Mouse (Mus musculus): ENCODE measurements at regions not wholly inside any gene's neighbourhood (a gene's known extent, or its start where the extent isn't known, plus 50 kb on each side); places are given as distances from the start of the nearest gene placed in this dataset.

DNA sequence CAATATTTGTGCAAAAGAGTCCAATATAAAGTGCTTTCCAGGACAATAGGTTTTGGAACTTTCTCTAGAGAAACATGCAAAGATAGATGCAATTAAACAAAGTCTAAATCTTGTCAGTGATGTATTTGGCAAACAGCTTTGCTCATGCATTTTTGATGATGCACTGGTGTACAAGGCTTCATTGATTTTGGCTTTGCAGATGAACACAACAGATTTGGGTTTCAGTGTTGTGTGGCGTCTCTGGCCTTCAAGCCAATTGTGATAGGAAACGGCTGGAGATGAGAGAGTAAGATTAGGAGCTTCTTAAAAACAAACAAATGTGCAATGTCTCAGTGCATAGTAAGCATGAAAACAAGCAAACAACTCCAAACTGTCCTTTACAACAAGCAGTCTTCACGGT is 370.6 kb upstream of the Mmadhc start:
- WGBS = 85% methylated on average over 3 of the region's 3 CpGs
- Histone ChIP-seq H3K4me1 (replicated peaks) (no peaks in the 10 kb centered on the region), H3K27ac (replicated peaks) (no peak overlapping the region), H3K36me3 (no peaks in the 10 kb centered on the region), H3K4me3 (no peak overlapping the region), H3K9me3 (no peaks in the 10 kb centered on the region), H3K9ac (no peak overlapping the region), H3K4me2 (no peak overlapping the region), H3K27me3 (no peaks in the 10 kb centered on the region)
- no peak for ATAC-seq (ENCODE audit: low read depth)

GRCm38 (mm10) chr2:50662504-50662903 is 365.9 kb upstream of the Mmadhc start:
- ATAC-seq (ENCODE audit: low read depth) = no peak
- no peak overlapping the region for H3K9ac ChIP-seq
- no peaks in the 10 kb centered on the region for H3K9me3 ChIP-seq
- H3K36me3 ChIP-seq = no peaks in the 10 kb centered on the region
- no peak overlapping the region for H3K27ac ChIP-seq (replicated peaks)
- H3K4me1 ChIP-seq (replicated peaks) = peaks cover 5% of the 10 kb centered on the region
- H3K27me3 ChIP-seq = no peaks in the 10 kb centered on the region
- H3K4me3 ChIP-seq = no peak overlapping the region
- 80% methylated on average over 1 of the region's 1 CpGs for WGBS
- no peak overlapping the region for H3K4me2 ChIP-seq

- Histone ChIP-seq H3K27me3 (no peaks in the 10 kb centered on the region), H3K4me3 (no peak overlapping the region), H3K36me3 (no peaks in the 10 kb centered on the region), H3K9ac (no peak overlapping the region), H3K9me3 (no peaks in the 10 kb centered on the region), H3K4me1 (replicated peaks) (peaks cover 6% of the 10 kb centered on the region), H3K27ac (replicated peaks) (no peak overlapping the region), H3K4me2 (no peak overlapping the region)
- no peak for ATAC-seq (ENCODE audit: low read depth)
- 62% methylated on average over 2 of the region's 2 CpGs for WGBS
Measured at GRCm38 (mm10) chr2:50660000-50660399, 363.4 kb upstream of the Mmadhc start.

DNA sequence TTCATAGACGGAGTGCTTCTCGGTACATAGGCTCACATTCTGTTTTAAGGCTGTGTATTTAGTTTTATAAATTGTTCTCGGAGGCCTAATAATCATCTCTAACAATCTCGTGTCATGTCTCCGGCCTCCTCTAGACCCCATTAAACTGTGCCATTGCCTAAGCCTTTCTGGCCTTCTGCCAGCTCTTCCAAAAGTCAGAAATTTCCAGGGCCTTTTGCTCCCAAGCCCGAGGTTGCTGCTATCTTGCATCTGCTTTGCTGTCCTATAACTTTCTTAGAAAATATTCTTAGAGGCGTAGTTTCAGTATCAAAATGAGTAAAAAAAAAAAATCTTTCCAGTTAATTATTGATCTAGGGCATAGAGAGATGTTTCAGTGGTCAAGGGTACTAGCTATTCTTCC is 361.2 kb upstream of the Mmadhc start:
- 74% methylated on average over 7 of the region's 7 CpGs for WGBS
- no peaks in the 10 kb centered on the region for H3K36me3 ChIP-seq

GRCm38 (mm10) chr2:50656351-50656750 is 359.8 kb upstream of the Mmadhc start:
- no peak overlapping the region for H3K9ac ChIP-seq
- peaks cover 10% of the 10 kb centered on the region for H3K4me1 ChIP-seq (replicated peaks)

More for the DNA sequence above, 361.2 kb upstream of the Mmadhc start:
- H3K9ac ChIP-seq = no peak overlapping the region
- H3K4me1 ChIP-seq (replicated peaks) = peaks cover 10% of the 10 kb centered on the region
- H3K4me3 ChIP-seq = no peak overlapping the region
- no peak for ATAC-seq (ENCODE audit: low read depth)
- no peak overlapping the region for H3K27ac ChIP-seq (replicated peaks)
- H3K4me2 ChIP-seq = no peak overlapping the region
- no peaks in the 10 kb centered on the region for H3K27me3 ChIP-seq
- no peaks in the 10 kb centered on the region for H3K9me3 ChIP-seq

GRCm38 (mm10) chr2:50654953-50655324 is 358.3 kb upstream of the Mmadhc start:
- H3K27ac ChIP-seq (replicated peaks) = no peak overlapping the region
- ATAC-seq (ENCODE audit: low read depth) = peak; percentile 71
- no peak overlapping the region for H3K9ac ChIP-seq
- H3K4me3 ChIP-seq = no peak overlapping the region
- no peaks in the 10 kb centered on the region for H3K9me3 ChIP-seq
- WGBS = 51% methylated on average over 7 of the region's 7 CpGs
- no peaks in the 10 kb centered on the region for H3K27me3 ChIP-seq
- H3K4me1 ChIP-seq (replicated peaks) = peaks cover 8% of the 10 kb centered on the region
- H3K4me2 ChIP-seq = no peak overlapping the region
- H3K36me3 ChIP-seq = no peaks in the 10 kb centered on the region

More at GRCm38 (mm10) chr2:50656351-50656750, 359.8 kb upstream of the Mmadhc start:
- no peak for ATAC-seq (ENCODE audit: low read depth)
- Histone ChIP-seq H3K4me2 (no peak overlapping the region), H3K9me3 (no peaks in the 10 kb centered on the region), H3K36me3 (no peaks in the 10 kb centered on the region), H3K27ac (replicated peaks) (no peak overlapping the region), H3K4me3 (no peak overlapping the region), H3K27me3 (no peaks in the 10 kb centered on the region)
- WGBS = 82% methylated on average over 6 of the region's 6 CpGs

GRCm38 (mm10) chr2:50654221-50654952 is 357.8 kb upstream of the Mmadhc start:
- H3K27me3 ChIP-seq = no peaks in the 10 kb centered on the region
- H3K4me2 ChIP-seq = no peak overlapping the region
- WGBS = 80% methylated on average over 8 of the region's 8 CpGs
- H3K9me3 ChIP-seq = no peaks in the 10 kb centered on the region
- H3K4me3 ChIP-seq = no peak overlapping the region
- H3K27ac ChIP-seq (replicated peaks) = no peak overlapping the region
- no peak overlapping the region for H3K9ac ChIP-seq
- no peaks in the 10 kb centered on the region for H3K36me3 ChIP-seq
- ATAC-seq (ENCODE audit: low read depth) = 0 out of 2 replicates have a peak, but pooled peaks have one; percentile 15
- 0 out of 2 replicates have a peak, but pooled peaks cover 5% of the 10 kb centered on the region for H3K4me1 ChIP-seq (replicated peaks)

DNA sequence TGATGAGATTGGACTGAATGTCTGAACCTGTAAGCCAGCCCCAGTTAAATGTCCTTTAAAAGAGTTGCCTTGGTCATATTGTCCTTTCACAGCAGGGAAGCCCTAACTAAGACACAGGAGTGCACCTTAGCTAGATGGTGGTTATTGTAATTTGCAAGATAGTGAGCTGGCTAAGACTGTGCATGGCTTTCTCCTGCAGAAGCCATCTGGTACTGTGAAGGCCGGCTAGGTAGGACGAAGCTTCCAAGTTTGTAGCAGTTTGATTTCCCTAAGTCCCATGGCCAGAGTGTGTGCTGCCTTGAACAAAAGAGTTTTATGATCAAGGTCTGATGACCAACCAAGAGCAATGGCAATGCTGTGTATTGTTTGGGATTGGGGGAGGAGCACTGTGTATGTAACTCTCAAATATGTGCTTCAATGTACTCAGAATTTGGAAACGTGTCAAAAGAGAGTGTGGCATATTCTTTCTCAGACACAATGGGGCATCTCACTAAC is 356.6 kb upstream of the Mmadhc start:
- Histone ChIP-seq H3K4me1 (replicated peaks) (0 out of 2 replicates have a peak, but pooled peaks cover 5% of the 10 kb centered on the region), H3K27ac (replicated peaks) (no peak overlapping the region), H3K9ac (no peak overlapping the region), H3K4me3 (no peak overlapping the region), H3K27me3 (no peaks in the 10 kb centered on the region), H3K4me2 (no peak overlapping the region), H3K9me3 (no peaks in the 10 kb centered on the region), H3K36me3 (no peaks in the 10 kb centered on the region)
- 91% methylated on average over 3 of the region's 3 CpGs for WGBS
- ATAC-seq (ENCODE audit: low read depth) = no peak

GRCm38 (mm10) chr2:50649656-50650055 is 353.1 kb upstream of the Mmadhc start:
- Histone ChIP-seq H3K36me3 (no peaks in the 10 kb centered on the region), H3K9ac (no peak overlapping the region), H3K27me3 (no peaks in the 10 kb centered on the region), H3K4me2 (no peak overlapping the region), H3K4me1 (replicated peaks) (0 out of 2 replicates have a peak, but pooled peaks cover under 1% of the 10 kb centered on the region), H3K9me3 (no peaks in the 10 kb centered on the region), H3K27ac (replicated peaks) (no peak overlapping the region), H3K4me3 (no peak overlapping the region)
- WGBS = 81% methylated on average over 3 of the region's 3 CpGs
- ATAC-seq (ENCODE audit: low read depth) = no peak

GRCm38 (mm10) chr2:50643219-50643618 is 346.6 kb upstream of the Mmadhc start:
- no peak overlapping the region for H3K4me2 ChIP-seq
- no peaks in the 10 kb centered on the region for H3K36me3 ChIP-seq
- no peak overlapping the region for H3K4me3 ChIP-seq
- no peaks in the 10 kb centered on the region for H3K4me1 ChIP-seq (replicated peaks)
- WGBS = 71% methylated on average over 5 of the region's 5 CpGs
- no peak for ATAC-seq (ENCODE audit: low read depth)
- no peaks in the 10 kb centered on the region for H3K9me3 ChIP-seq
- H3K27me3 ChIP-seq = no peaks in the 10 kb centered on the region
- H3K27ac ChIP-seq (replicated peaks) = no peak overlapping the region
- H3K9ac ChIP-seq = no peak overlapping the region

DNA sequence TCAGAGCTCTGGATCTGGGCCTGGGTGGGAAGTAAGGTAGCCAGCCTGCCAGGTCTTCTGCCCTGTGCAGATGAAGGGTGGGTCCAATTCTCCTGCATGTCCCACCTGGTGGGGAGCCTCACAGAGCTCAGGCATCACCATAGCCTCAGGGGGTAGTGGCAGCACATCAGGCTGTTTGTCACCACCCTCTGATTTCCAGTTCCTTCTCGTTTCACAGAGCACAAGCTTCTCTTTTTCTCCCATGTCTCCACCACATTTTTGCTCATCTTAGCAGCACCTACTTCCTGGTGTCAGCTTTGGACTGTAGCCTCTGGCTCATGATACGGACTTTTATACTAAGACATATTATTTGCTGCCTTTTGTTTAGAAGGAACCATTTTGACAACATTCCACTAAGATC is 345.6 kb upstream of the Mmadhc start:
- WGBS = 73% methylated on average over 2 of the region's 2 CpGs
- no peak overlapping the region for H3K4me3 ChIP-seq
- no peaks in the 10 kb centered on the region for H3K4me1 ChIP-seq (replicated peaks)
- ATAC-seq (ENCODE audit: low read depth) = no peak
- H3K9ac ChIP-seq = no peak overlapping the region
- no peak overlapping the region for H3K4me2 ChIP-seq
- H3K27me3 ChIP-seq = no peaks in the 10 kb centered on the region
- no peaks in the 10 kb centered on the region for H3K9me3 ChIP-seq
- no peaks in the 10 kb centered on the region for H3K36me3 ChIP-seq
- H3K27ac ChIP-seq (replicated peaks) = no peak overlapping the region

DNA sequence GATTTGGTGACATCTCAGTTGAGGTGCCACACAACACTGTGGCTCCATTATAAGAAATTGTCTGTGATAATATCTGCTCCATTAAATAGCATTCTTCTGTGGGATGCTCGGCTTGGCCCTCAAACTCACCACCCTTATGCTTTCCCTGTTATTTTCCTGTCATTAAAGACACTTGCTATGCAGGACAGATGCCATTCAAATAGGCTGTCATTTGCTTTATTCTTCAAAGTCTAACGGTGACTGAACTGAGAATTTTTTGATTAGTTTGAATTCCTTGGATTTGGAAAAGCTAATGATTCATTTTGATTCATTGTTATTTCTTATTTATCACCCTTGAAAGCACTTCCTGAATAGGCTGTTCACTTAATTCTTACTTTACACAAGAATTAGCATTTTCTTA is 339.3 kb upstream of the Mmadhc start:
- no peak overlapping the region for H3K27ac ChIP-seq (replicated peaks)
- H3K4me1 ChIP-seq (replicated peaks) = no peaks in the 10 kb centered on the region
- H3K36me3 ChIP-seq = no peaks in the 10 kb centered on the region
- no peak for ATAC-seq (ENCODE audit: low read depth)
- 75% methylated on average over 2 of the region's 2 CpGs for WGBS
- H3K27me3 ChIP-seq = no peaks in the 10 kb centered on the region
- no peak overlapping the region for H3K4me3 ChIP-seq
- no peak overlapping the region for H3K4me2 ChIP-seq
- no peak overlapping the region for H3K9ac ChIP-seq
- no peaks in the 10 kb centered on the region for H3K9me3 ChIP-seq

DNA sequence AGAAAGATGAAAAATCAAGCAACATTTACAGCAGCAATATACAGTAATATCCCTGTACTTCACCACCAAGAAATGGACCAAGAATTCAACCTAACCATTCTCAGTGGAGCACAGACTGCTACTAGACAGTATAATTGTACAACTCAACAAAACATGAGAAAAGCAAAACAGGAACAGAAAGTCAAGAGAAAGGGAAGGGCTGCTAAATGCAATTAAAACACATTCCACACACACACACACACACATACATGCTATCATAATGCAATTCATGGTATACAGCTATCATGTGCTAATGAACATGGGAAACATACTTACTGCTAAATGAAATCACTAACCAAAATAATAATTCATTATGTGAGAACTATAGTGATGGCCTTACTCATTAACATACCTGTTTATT is 335.2 kb upstream of the Mmadhc start:
- Histone ChIP-seq H3K4me3 (no peak overlapping the region), H3K4me2 (no peak overlapping the region), H3K9me3 (no peaks in the 10 kb centered on the region), H3K36me3 (no peaks in the 10 kb centered on the region), H3K27ac (replicated peaks) (no peak overlapping the region), H3K4me1 (replicated peaks) (no peaks in the 10 kb centered on the region), H3K27me3 (no peaks in the 10 kb centered on the region), H3K9ac (no peak overlapping the region)
- ATAC-seq (ENCODE audit: low read depth) = no peak

Data from neural tube, embryonic 13.5 days (tissue).